Mouse (Mus musculus): ENCODE data around the gene Ebf4. TPM values are rescaled to one million over a fixed set of nuclear protein-coding genes. Genes with fewer than 3 reads are reported as not detected.

Ebf4 gene
- not detected for polyA plus RNA-seq (2017; shearing (Covaris generic))

DNA sequence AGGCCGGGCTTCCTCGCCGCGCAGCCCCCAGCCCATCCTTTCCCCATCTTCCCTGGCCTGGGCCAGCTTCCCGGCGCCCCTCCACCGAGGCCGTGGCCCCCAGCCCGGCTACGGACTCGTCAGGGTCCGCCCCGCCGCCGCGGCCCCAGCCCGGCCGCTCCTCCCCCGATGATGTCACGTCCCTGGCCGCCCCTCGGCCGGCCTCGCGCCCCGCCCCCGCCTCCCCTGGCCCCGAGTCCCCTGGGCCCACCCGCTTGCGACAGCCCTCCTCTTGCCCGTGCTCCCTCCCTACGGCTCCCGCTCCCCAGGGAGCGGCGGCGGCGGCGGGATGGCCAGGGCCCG is at the start of gene Ebf4:
Ebf4 (plus strand) TSS at position 234 of the 342 bp plus-strand sequence.

DNA sequence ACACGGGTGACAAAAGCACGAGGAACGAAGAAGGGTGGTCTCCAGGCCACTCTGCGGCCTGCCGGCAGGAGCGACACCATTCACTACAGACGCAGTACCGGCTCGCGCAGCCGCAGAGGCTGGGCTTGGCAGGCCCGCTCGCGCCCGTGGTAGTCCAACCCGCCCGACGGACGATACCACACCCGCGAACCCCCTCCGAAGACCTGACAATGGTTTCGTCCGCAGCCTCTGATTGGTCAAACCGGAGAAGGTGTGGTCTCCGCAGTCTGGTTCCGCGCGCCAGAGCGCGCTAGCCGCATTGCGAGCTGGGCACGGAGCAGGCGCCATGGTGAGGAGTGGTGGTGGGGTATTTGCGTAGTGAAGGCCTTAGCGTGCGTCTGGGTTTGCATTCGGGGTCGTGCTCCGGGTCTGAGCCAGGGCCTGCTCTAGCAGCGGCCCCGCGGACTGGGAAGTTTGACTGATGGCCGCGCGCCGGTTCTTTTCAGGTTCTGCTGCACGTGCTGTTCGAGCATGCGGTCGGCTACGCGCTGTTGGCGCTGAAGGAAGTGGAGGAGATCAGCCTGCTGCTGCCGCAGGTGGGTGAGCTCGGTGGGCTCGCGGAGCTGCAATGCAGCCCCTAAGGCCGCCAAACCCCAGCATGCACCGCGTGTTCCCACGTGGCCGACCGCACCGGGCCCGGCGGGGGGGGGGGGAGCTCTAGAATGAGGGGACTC is 20.7 kb upstream of the Ebf4 start, which contains the start of gene Nop56:
Nop56 (plus strand) TSS at position 282 of the 713 bp plus-strand sequence.

DNA sequence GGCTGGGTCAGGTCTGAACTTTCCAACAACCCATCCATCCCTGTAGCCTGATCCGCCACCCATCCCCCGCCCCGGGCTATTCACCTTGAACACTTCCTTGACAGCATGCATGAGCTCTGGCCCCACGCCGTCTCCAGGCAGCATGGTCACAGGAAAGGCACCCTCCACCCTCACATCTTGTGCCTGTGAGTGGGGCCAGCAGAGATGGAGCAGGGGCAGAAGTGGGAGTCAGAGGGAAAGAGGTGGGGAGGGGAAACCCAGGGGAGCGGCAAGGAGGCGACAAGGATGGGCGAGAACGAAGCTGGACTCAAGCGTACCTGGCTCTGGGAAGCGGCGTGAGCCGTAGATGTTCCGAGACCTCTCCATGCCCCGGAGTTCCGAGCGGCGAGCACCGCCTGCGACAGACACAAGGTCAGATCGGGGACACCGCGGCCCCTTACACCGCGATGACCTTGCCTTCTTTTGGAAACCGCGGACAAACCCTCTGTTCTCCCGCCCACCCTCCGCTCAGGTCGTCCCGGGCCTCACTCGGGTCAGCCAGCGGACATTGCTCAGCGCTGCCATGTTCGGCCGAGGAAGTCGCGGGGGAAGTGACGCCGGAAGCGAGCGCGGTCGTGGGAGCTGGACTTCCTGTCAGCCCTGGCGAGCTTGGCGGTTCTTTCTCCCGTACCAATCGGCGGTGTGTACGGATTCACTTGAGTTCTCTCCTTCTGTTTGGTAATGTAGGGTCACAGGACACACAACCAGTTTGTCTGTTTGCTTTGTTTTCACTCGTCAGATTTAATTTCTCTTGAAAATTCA is 10.9 kb upstream of the Ebf4 start, which contains the start of gene Idh3b:
Idh3b (minus strand) TSS at position 694 of the 801 bp plus-strand sequence.

DNA sequence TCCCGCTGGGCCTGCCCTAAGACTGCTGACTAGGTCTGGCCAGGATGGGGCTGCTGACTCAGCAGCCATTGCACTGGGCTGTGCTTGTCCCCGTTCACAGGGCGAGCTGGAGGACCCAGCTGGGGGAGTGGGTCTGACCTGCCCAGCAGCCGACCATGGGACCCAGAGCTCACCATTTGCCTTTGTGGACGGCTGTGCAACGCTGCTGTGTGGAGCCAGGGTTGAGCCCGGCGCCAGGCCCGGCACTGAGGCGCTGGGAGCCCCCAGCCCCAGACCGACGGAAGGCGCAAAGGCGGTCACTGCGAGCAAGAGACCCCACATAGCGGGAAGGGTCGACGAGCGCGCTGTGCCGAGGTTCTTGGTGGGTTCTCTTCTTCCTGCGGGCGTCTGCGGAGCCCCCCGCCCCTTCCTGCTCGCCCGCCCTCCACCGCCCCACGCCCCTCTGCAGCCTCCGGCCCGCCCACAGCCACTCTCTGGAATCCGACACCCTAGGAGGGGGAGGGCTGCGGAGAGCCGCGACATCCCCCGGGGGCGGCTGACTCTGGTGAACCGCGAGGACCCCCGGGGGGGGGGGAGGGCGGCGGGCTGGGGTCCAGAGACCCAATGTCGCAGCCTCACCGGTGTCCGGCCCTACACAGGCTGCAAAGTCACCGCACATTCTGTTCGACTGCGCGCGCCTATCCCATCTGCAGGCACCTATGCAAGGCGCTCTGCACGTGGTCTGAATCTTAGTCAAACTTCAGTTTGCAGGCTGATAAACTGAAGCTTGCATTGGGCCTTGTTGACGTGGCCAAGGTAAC is 102.4 kb downstream of the Ebf4 start, which contains the start of gene Cpxm1:
Cpxm1 (minus strand) TSS at position 389 of the 800 bp plus-strand sequence.

DNA sequence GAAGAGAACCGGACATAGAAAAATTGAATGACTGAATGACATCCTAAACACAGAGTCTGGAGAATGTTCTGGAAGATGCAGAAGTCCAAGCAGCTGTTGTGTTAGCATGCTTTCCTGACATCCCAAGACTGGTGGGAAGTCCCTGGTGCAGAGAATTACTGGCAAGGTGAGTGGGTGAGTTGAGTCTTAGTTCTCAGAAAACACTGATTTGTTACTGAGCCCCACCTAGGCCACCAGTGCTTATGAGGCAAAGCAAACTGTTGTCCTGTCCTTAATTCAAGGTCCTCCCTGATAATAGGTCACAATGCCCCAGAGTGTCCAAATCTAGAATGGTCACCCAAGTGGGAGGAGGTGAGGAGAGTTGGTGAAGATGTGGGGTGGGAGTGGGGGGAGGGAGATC is 110.0 kb downstream of the Ebf4 start, which contains the start of the genes Gm28372 and 1700020A23Rik:
Gm28372 (plus strand) TSS at position 301 of the 400 bp plus-strand sequence.
1700020A23Rik (plus strand) TSS at position 321 of the 400 bp plus-strand sequence.

DNA sequence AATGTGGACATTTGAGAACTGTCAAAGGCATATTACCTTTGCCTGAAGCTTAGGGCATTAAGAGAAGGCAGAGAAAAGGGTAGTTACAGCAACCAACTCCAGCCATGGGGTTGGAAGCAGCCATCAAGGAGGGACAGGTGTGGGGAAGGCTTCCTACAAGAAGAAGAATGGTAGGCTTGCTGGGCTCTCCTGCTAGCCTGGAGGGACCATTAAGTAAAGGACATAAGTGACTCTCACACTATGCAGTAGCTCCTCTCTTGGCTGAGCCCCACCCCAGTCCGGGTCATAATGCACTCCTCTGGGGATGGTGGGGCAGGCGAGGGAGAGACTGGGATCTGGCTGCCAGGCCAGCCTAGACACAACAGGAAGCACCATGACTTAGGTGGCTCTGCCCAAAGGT is 111.2 kb downstream of the Ebf4 start, which contains the start of gene Tmem239:
Tmem239 (plus strand) TSS at position 301 of the 400 bp plus-strand sequence.

Other genes starting within 250 kb of the Ebf4 start
- not detected for gene Tgm6, start 182.8 kb upstream of the Ebf4 start, polyA plus RNA-seq (2017; shearing (Covaris generic))
- 383 TPM for gene Snrpb, start 115.8 kb upstream of the Ebf4 start, polyA plus RNA-seq (2017; shearing (Covaris generic))
- not detected for gene Tmc2, start 100.0 kb upstream of the Ebf4 start, polyA plus RNA-seq (2017; shearing (Covaris generic))
- gene Nop56, start 20.7 kb upstream of the Ebf4 start, polyA plus RNA-seq (2017; shearing (Covaris generic)) = 473 TPM
- gene Idh3b, start 10.6 kb upstream of the Ebf4 start, polyA plus RNA-seq (2017; shearing (Covaris generic)) = 122 TPM
- not detected for gene Cpxm1, start 102.4 kb downstream of the Ebf4 start, polyA plus RNA-seq (2017; shearing (Covaris generic))
- not detected for gene Gm28372, start 110.1 kb downstream of the Ebf4 start, polyA plus RNA-seq (2017; shearing (Covaris generic))
- gene 1700020A23Rik, start 110.1 kb downstream of the Ebf4 start, polyA plus RNA-seq (2017; shearing (Covaris generic)) = not detected
- not detected for gene Tmem239, start 111.3 kb downstream of the Ebf4 start, polyA plus RNA-seq (2017; shearing (Covaris generic))
- gene Vps16, start 129.2 kb downstream of the Ebf4 start, polyA plus RNA-seq (2017; shearing (Covaris generic)) = 306 TPM
- 14.7 TPM for gene Pced1a, start 129.5 kb downstream of the Ebf4 start, polyA plus RNA-seq (2017; shearing (Covaris generic))
- 175 TPM for gene Ptpra, start 155.1 kb downstream of the Ebf4 start, polyA plus RNA-seq (2017; shearing (Covaris generic))

Data from naive thymus-derived CD4-positive, alpha-beta T cell, adult 5 months (primary cell).